Comparison of ENCODE assay signal across 8 mouse cellular contexts in the genomic region with DNA sequence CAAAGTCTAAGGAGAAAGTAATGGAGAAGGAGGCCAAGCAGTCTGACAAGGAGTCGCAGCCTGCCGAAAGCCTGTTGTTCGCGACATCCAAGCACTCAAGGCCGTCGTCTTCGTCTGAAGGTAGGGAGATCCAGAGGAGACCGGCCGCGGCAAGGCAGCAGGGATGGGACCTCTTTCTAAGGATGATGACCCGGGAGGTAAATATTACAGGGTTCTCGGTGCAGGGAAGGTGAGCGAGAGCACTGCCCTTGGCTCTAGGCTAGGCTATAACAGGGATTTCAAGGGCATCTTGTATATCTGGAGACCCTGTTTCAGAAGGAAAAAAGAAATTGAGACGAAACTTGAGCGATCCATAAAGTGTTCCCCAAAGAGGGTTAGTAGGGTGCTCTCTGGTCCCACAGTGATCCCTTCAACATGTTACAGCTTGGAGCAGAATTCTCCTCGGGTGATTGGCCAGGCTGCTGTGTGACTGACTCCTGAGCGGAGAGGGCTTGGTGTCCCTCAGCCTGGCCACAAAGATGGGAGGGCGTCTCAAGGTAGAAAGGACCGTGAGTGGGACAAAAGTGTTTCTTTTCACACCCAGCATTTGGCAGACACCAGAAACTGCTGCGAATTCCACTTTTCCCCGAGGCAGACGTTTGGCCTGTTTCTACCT. TPM values are rescaled to one million over a fixed set of nuclear protein-coding genes. Genes with fewer than 3 reads are reported as not detected.
DNase-seq lines count a peak whose midpoint lies in the region; ATAC-seq lines count a peak whose summit lies in the region.

No protein-coding gene starts in this region.

- DNase-seq in neural tube, embryonic 11.5 days (ENCODE audit: low spot score), result no peak
- DNase-seq in neural tube, embryonic 10.5 days (ENCODE audit: extremely low spot score, low spot score), result no peak
- no peak for DNase-seq in urinary bladder, adult 2 months (ENCODE audit: low spot score)
- DNase-seq in adrenal gland, postnatal 10 days, result no peak
- no peak for DNase-seq in thymus, postnatal 25 days

- peak overlapping the region; percentile 94 for H3K4me3 ChIP-seq in neural tube, embryonic 11.5 days (ENCODE audit: low read depth, low read length)
- H3K4me3 ChIP-seq in forebrain, embryonic 15.5 days, result peak overlapping the region; percentile 89
- peak overlapping the region; percentile 98 for H3K4me3 ChIP-seq in limb, embryonic 15.5 days
- peak overlapping the region; percentile 98 for H3K4me3 ChIP-seq in stomach, embryonic 15.5 days (replicated peaks)

- no peaks in the 10 kb centered on the region for H3K27me3 ChIP-seq in neural tube, embryonic 11.5 days (ENCODE audit: control insufficient read depth, insufficient read depth, low read length)
- H3K27me3 ChIP-seq in forebrain, embryonic 15.5 days, result no peaks in the 10 kb centered on the region
- no peaks in the 10 kb centered on the region for H3K27me3 ChIP-seq in limb, embryonic 15.5 days
- H3K27me3 ChIP-seq in stomach, embryonic 15.5 days (replicated peaks), result no peaks in the 10 kb centered on the region

- peaks cover 10% of the 10 kb centered on the region for H3K4me1 ChIP-seq in neural tube, embryonic 11.5 days (ENCODE audit: control insufficient read depth, insufficient read depth, low read length)
- H3K4me1 ChIP-seq in forebrain, embryonic 15.5 days, result peaks cover 21% of the 10 kb centered on the region
- H3K4me1 ChIP-seq in limb, embryonic 15.5 days, result peaks cover 24% of the 10 kb centered on the region
- H3K4me1 ChIP-seq in stomach, embryonic 15.5 days, result peaks cover 13% of the 10 kb centered on the region

- WGBS in neural tube, embryonic 11.5 days, result 18% methylated on average over 22 of the region's 22 CpGs
- WGBS in forebrain, embryonic 15.5 days, result 20% methylated on average over 22 of the region's 22 CpGs
- 13% methylated on average over 22 of the region's 22 CpGs for WGBS in limb, embryonic 15.5 days
- 11% methylated on average over 22 of the region's 22 CpGs for WGBS in stomach, embryonic 15.5 days

- no peaks in the 10 kb centered on the region for H3K9me3 ChIP-seq in neural tube, embryonic 11.5 days (ENCODE audit: control insufficient read depth, low read length)
- no peaks in the 10 kb centered on the region for H3K9me3 ChIP-seq in forebrain, embryonic 15.5 days
- H3K9me3 ChIP-seq in limb, embryonic 15.5 days, result no peaks in the 10 kb centered on the region
- H3K9me3 ChIP-seq in stomach, embryonic 15.5 days, result no peaks in the 10 kb centered on the region

- peak overlapping the region; percentile 94 for H3K9ac ChIP-seq in neural tube, embryonic 11.5 days (ENCODE audit: low read length)
- peak overlapping the region; percentile 94 for H3K9ac ChIP-seq in forebrain, embryonic 15.5 days (replicated peaks)
- H3K9ac ChIP-seq in limb, embryonic 15.5 days, result peak overlapping the region; percentile 97
- H3K9ac ChIP-seq in stomach, embryonic 15.5 days, result peak overlapping the region; percentile 27; the same call in 1 of the 2 replicates

- H3K36me3 ChIP-seq in neural tube, embryonic 11.5 days (ENCODE audit: control insufficient read depth, insufficient read depth, low read length), result 0 out of 2 replicates have a peak, but pooled peaks cover 2% of the 10 kb centered on the region
- H3K36me3 ChIP-seq in forebrain, embryonic 15.5 days, result peaks cover 19% of the 10 kb centered on the region
- H3K36me3 ChIP-seq in limb, embryonic 15.5 days, result peaks cover 23% of the 10 kb centered on the region
- peaks cover 17% of the 10 kb centered on the region; the same call in 1 of the 2 replicates for H3K36me3 ChIP-seq in stomach, embryonic 15.5 days

- no peak; the same call in 1 of the 2 replicates for ATAC-seq in neural tube, embryonic 11.5 days (ENCODE audit: insufficient read depth, low FRiP score, low TSS enrichment)
- no peak; the same call in 1 of the 2 replicates for ATAC-seq in forebrain, embryonic 15.5 days (replicated peaks)
- no peak for ATAC-seq in limb, embryonic 15.5 days (ENCODE audit: insufficient number of reproducible peaks, low FRiP score, low TSS enrichment, low read depth)
- no peak; the same call in none of the 2 replicates for ATAC-seq in stomach, embryonic 15.5 days (ENCODE audit: insufficient read depth, low FRiP score, low read depth)

- H3K4me2 ChIP-seq in neural tube, embryonic 11.5 days (ENCODE audit: low read depth), result peak overlapping the region; percentile 75
- peak overlapping the region; percentile 95 for H3K4me2 ChIP-seq in forebrain, embryonic 15.5 days (replicated peaks)
- peak overlapping the region; percentile 86 for H3K4me2 ChIP-seq in limb, embryonic 15.5 days
- H3K4me2 ChIP-seq in stomach, embryonic 15.5 days, result peak overlapping the region; percentile 81

- H3K27ac ChIP-seq in neural tube, embryonic 11.5 days (ENCODE audit: low read depth, low read length), result peak overlapping the region; percentile 67
- no peak overlapping the region for H3K27ac ChIP-seq in forebrain, embryonic 15.5 days (replicated peaks)
- peak overlapping the region; percentile 43; the same call in 1 of the 2 replicates for H3K27ac ChIP-seq in limb, embryonic 15.5 days
- H3K27ac ChIP-seq in stomach, embryonic 15.5 days, result 0 out of 2 replicates have a peak overlapping the region, but pooled peaks have one; percentile 21

RNA-seq across cellular contexts. Expression of a gene that starts 0.6 kb away (rescaled TPM):
- 6.0 and 9.5 TPM in 2 replicates for polyA plus RNA-seq in neural tube, embryonic 11.5 days (2014; fragmentation: Nextera tagmentation; extraction: Ambion mirVana)
- polyA plus RNA-seq in forebrain, embryonic 15.5 days (2015; fragmentation: Nextera tagmentation; extraction: Ambion mirVana), result 5.0 and 5.1 TPM in 2 replicates
- polyA plus RNA-seq in limb, embryonic 15.5 days (2015; fragmentation: Nextera tagmentation; extraction: Ambion mirVana), result 3.5 and 3.9 TPM in 2 replicates
- polyA plus RNA-seq in stomach, embryonic 15.5 days (2015; fragmentation: Nextera tagmentation; extraction: Ambion mirVana), result 3.0 and 3.1 TPM in 2 replicates
- 2.8 and 4.2 TPM in 2 replicates for polyA plus RNA-seq in urinary bladder, adult 2 months (2012; rRNA removed)
- 1 to 10 TPM; 1.9 to 3.4 TPM for total RNA-seq in adrenal gland, postnatal 10 days (2021)

RNA-seq across cellular contexts. Expression of a gene that starts 0.7 kb away (rescaled TPM):
- polyA plus RNA-seq in neural tube, embryonic 11.5 days (2014; fragmentation: Nextera tagmentation; extraction: Ambion mirVana), result 104 and 110 TPM in 2 replicates
- 229 and 239 TPM in 2 replicates for polyA plus RNA-seq in forebrain, embryonic 15.5 days (2015; fragmentation: Nextera tagmentation; extraction: Ambion mirVana)
- polyA plus RNA-seq in limb, embryonic 15.5 days (2015; fragmentation: Nextera tagmentation; extraction: Ambion mirVana), result 166 and 176 TPM in 2 replicates
- polyA plus RNA-seq in stomach, embryonic 15.5 days (2015; fragmentation: Nextera tagmentation; extraction: Ambion mirVana), result 135 and 150 TPM in 2 replicates
- 109 and 119 TPM in 2 replicates for polyA plus RNA-seq in urinary bladder, adult 2 months (2012; rRNA removed)
- total RNA-seq in adrenal gland, postnatal 10 days (2021), result 10 to 100 TPM; 76.0 to 81.4 TPM

RNA-seq across cellular contexts. Expression of a gene that starts 11.4 kb away (rescaled TPM):
- polyA plus RNA-seq in neural tube, embryonic 11.5 days (2014; fragmentation: Nextera tagmentation; extraction: Ambion mirVana), result 35.5 and 35.7 TPM in 2 replicates
- polyA plus RNA-seq in forebrain, embryonic 15.5 days (2015; fragmentation: Nextera tagmentation; extraction: Ambion mirVana), result 45.9 and 49.2 TPM in 2 replicates
- polyA plus RNA-seq in limb, embryonic 15.5 days (2015; fragmentation: Nextera tagmentation; extraction: Ambion mirVana), result 30.0 and 33.4 TPM in 2 replicates
- 28.8 and 30.6 TPM in 2 replicates for polyA plus RNA-seq in stomach, embryonic 15.5 days (2015; fragmentation: Nextera tagmentation; extraction: Ambion mirVana)
- polyA plus RNA-seq in urinary bladder, adult 2 months (2012; rRNA removed), result 70.3 and 77.0 TPM in 2 replicates
- 10 to 100 TPM; 43.6 to 56.7 TPM for total RNA-seq in adrenal gland, postnatal 10 days (2021)

RNA-seq across cellular contexts. Expression of a gene that starts 22.8 kb away (rescaled TPM):
- 2.7 and 3.1 TPM in 2 replicates for polyA plus RNA-seq in neural tube, embryonic 11.5 days (2014; fragmentation: Nextera tagmentation; extraction: Ambion mirVana)
- polyA plus RNA-seq in forebrain, embryonic 15.5 days (2015; fragmentation: Nextera tagmentation; extraction: Ambion mirVana), result 4.0 and 4.8 TPM in 2 replicates
- polyA plus RNA-seq in limb, embryonic 15.5 days (2015; fragmentation: Nextera tagmentation; extraction: Ambion mirVana), result 5.6 and 5.9 TPM in 2 replicates
- polyA plus RNA-seq in stomach, embryonic 15.5 days (2015; fragmentation: Nextera tagmentation; extraction: Ambion mirVana), result 5.0 and 5.8 TPM in 2 replicates
- polyA plus RNA-seq in urinary bladder, adult 2 months (2012; rRNA removed), result 4.3 and 4.8 TPM in 2 replicates
- 10 to 100 TPM in 1 of 2 experiments, 1 to 10 TPM in 1; 9.5 to 16.7 TPM for total RNA-seq in adrenal gland, postnatal 10 days (2021)

RNA-seq across cellular contexts. Expression of a gene that starts 27.2 kb away (rescaled TPM):
- polyA plus RNA-seq in neural tube, embryonic 11.5 days (2014; fragmentation: Nextera tagmentation; extraction: Ambion mirVana), result 0.66 and 1.3 TPM in 2 replicates
- polyA plus RNA-seq in forebrain, embryonic 15.5 days (2015; fragmentation: Nextera tagmentation; extraction: Ambion mirVana), result 0.11 TPM in 1 of 2 replicates, not detected in the other
- polyA plus RNA-seq in limb, embryonic 15.5 days (2015; fragmentation: Nextera tagmentation; extraction: Ambion mirVana), result 6.9 and 9.0 TPM in 2 replicates
- 2.0 and 3.9 TPM in 2 replicates for polyA plus RNA-seq in stomach, embryonic 15.5 days (2015; fragmentation: Nextera tagmentation; extraction: Ambion mirVana)
- polyA plus RNA-seq in urinary bladder, adult 2 months (2012; rRNA removed), result 56.5 and 73.2 TPM in 2 replicates
- 10 to 100 TPM; 19.1 to 33.3 TPM for total RNA-seq in adrenal gland, postnatal 10 days (2021)

Comparison
In these comparisons a context has a peak if more than half of its experiments do, and no peak if none do; other contexts are left out.
1. H3K9ac ChIP-seq: peak in every context shown above with its lines; median percentile 97 in limb, embryonic 15.5 days; 94 in neural tube, embryonic 11.5 days; 94 in forebrain, embryonic 15.5 days; 27 in stomach, embryonic 15.5 days.